Mouse (Mus musculus): ENCODE measurements around the gene Pim1.

DNA sequence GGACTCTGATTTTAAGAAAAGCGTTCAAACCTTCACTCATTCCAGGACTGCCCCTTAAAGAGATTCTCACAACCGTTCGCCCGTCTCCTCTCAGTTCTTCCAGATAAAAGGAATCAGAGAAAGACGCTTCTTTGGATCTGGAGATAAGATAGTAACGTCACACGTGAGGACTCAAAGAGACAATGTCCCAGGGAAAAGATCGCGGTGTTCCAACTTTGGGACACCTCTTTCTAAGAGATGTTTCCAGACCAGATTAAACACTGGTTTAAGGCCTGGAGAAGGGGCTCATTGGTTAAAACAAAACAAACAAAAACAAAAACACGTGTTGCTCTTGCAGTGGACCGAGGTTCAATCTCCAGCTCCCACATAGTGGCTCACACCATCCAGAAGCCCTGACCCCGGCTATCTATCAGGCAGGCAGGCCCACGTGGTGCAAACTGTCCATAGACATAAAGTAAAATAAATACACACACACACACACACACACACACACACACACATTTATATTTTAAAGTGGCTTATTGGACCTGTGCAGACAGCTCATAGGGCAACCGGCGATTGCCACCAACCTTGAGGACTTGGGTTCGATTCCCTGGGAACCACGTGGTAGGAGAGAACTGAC, 25.9 kb upstream of the Pim1 start:
- no peak for TF ChIP-seq CTCF (IDR thresholded peaks at IDR 0.05; ENCODE audit: low read depth)
- TF ChIP-seq EP300 (IDR thresholded peaks at IDR 0.05; ENCODE audit: low read depth), result no peak

All from liver, postnatal 0 days (tissue).